Mouse (Mus musculus) myocyte (in vitro differentiated cells): Measurements from ENCODE around the gene Slc6a11.

ENCODE experiments used
- MAX ChIP-seq: IDR thresholded peaks from one replicate; pipeline ENCODE4 v1.6.1; 2011; ENCODE audit warnings: low read depth, mild to moderate bottlenecking, control low read depth
- MYOG ChIP-seq, 3 experiments: IDR thresholded peaks; one replicate each; pipeline ENCODE4 v1.6.1; 2011; ENCODE audit warnings: control low read depth in 2 of 3, low read depth in 2 of 3, mild to moderate bottlenecking in 2 of 3; ENCODE audit not compliant: insufficient read length in 2 of 3, control insufficient read depth in 1 of 3, insufficient read depth in 1 of 3
- POLR2A ChIP-seq: IDR thresholded peaks from one replicate; pipeline ENCODE4 v1.6.1; 2011; ENCODE audit warnings: low read depth, mild to moderate bottlenecking, control low read depth, moderate library complexity; ENCODE audit not compliant: insufficient read length
- POLR2AphosphoS2 ChIP-seq: IDR thresholded peaks from one replicate; pipeline ENCODE4 v1.6.1; 2011; ENCODE audit warnings: low read depth, control low read depth; ENCODE audit not compliant: insufficient read length
- USF1 ChIP-seq: IDR thresholded peaks from one replicate; pipeline ENCODE4 v1.6.1; 2011; ENCODE audit warnings: low read depth, mild to moderate bottlenecking, control low read depth, moderate library complexity

GRCm38 (mm10) chr6:114144447-114145105 is 13.5 kb downstream of the Slc6a11 start:
- TF ChIP-seq MYOG (IDR thresholded peaks at IDR 0.05; ENCODE audit: control insufficient read depth in 1 of 3, insufficient read depth in 1 of 3, insufficient read length in 2 of 3, low read depth in 2 of 3) (no peak), POLR2A (no peak), USF1 (no peak), POLR2AphosphoS2 (no peak), MAX (no peak)
